Mouse (Mus musculus) adrenal gland, postnatal 36 days (tissue): ENCODE results near the gene Hk1. TPM values are rescaled to one million over a fixed set of nuclear protein-coding genes. Genes with fewer than 3 reads are reported as not detected.

ENCODE experiments used
- DNase-seq, 2 experiments: peaks; one replicate each; pipeline ENCODE4 v3.0.0; 2021; ENCODE audit warnings: mixed read lengths in 1 of 2
- total RNA-seq, 2 experiments: library from RNA; stranded (reverse); gene quantifications; 2 replicates each; pipeline ENCODE4 v1.2.3; 2021

Gene Hk1
- total RNA-seq, 2 experiments from 2014 or later, result 25.3 to 25.9 TPM

DNA sequence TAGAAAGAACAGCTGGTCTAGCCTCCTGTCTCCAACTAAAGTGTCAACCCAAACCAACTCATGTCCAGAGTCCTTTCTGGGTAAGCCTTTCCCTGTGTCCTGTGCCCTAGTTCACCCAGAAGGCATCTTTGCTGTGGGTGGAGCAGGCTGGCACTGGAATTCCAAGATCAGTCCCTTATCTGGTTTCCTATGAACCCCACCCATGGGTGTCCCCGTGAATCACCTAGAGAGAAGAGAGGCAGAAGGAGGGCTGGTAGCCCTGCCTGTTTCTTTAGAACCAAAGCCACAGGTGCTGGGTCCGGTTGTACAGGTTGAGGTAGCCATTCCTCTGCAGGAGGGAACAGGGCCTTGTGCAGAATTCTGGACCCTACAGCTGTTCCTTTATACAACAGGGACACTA lies 158.1 kb downstream of the Hk1 start:
- DNase-seq, result no peak

DNA sequence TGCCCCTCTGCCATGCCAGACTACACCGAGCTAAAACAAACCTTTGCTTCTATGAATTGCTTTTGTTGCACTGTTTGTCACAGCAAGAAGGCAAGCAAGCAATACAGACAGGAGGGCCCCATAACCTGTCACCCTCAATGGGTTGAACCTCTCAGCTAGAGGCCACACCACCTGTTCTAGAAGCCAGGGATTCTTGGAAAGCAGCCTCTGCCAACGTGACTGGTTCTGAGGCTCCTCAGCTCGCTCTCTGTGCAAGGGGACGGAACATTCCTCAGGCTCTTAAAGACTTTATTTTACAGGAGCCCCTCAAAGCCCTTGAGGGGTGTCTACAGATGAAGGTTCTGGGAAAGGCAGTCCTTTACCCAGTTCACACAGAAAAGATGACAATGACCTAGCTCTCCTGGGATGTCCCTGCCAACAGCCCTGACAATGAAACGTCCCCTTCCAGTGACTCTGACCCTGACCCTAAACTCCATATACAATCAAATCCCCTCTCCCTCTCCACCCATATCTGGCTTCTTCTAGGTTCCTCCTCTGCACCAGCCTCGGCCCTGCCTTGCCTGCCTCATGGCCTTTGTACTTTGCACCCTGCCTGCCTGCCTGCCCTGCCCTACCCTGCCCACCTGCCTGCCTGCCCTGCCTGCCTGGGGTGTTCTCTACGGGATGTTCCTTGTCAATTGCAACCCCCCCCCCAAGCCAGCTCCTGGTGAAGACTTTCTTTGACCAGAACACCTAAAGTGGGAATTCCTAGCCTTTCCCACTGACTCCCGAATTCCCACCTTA lies 158.8 kb downstream of the Hk1 start:
- no peak for DNase-seq

Other genes with a start within 250 kb of the Hk1 start
- not detected for gene Neurog3, start 246.8 kb downstream of the Hk1 start, total RNA-seq
- gene Fam241b, start 236.0 kb downstream of the Hk1 start, total RNA-seq, result 1 to 10 TPM; 2.2 to 5.5 TPM
- 10 to 100 TPM; 21.1 to 22.7 TPM for gene Tspan15, start 148.7 kb downstream of the Hk1 start, total RNA-seq
- gene Tacr2, start 127.5 kb downstream of the Hk1 start, total RNA-seq, result 10 to 100 TPM; 21.9 to 46.0 TPM
- gene Hkdc1, start 42.6 kb upstream of the Hk1 start, total RNA-seq, result not detected
- gene 4930507D05Rik, start 69.6 kb upstream of the Hk1 start, total RNA-seq, result under 1 TPM; 0.43 to 0.53 TPM
- gene Supv3l1, start 69.8 kb upstream of the Hk1 start, total RNA-seq, result 10 to 100 TPM; 28.9 to 34.1 TPM
- gene Vps26a, start 106.9 kb upstream of the Hk1 start, total RNA-seq, result 10 to 100 TPM; 50.6 to 59.9 TPM
- 10 to 100 TPM; 40.5 to 65.4 TPM for gene Srgn, start 147.5 kb upstream of the Hk1 start, total RNA-seq
- gene Kif1bp, start 198.5 kb upstream of the Hk1 start, total RNA-seq, result 10 to 100 TPM; 54.4 to 56.1 TPM
- gene Ddx21, start 222.4 kb upstream of the Hk1 start, total RNA-seq, result 10 to 100 TPM; 70.3 to 85.0 TPM